Mouse (Mus musculus): ENCODE measurements at regions not wholly inside any gene's neighbourhood (a gene's known extent, or its start where the extent isn't known, plus 50 kb on each side); places are given as distances from the start of the nearest gene placed in this dataset.

DNA sequence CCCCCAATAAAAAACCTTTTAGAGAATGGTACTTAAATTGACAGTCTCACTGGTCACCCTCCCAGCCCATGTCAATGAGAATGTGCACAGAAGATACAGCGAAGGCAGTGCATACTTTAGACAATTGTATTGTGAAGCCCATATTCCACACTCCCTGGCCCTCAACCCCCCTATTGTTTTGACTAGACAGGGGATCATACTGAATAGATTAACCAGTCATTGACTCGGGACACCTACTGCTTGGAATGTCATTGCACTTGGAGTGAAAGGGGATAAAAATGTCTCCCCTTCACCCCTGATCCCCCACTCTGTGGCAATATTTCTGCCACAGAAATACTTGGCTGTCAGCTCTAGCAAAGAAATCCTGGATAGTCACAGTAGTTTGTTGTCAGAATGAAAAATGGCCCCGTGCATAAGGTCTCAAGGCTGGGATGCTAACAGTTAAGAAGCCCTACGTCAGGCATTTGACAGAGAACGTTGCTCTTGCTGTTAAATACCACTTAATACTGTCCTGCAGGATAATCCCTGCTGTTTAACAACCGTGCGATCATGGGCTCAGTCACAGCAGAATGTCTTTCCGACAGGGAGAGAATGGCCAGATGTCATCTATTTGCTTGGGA, 644.5 kb upstream of the Sox9 start:
- TF ChIP-seq CTCF (IDR thresholded peaks at IDR 0.05; ENCODE audit: low read depth) (no peak), EP300 (IDR thresholded peaks at IDR 0.05; ENCODE audit: low read depth) (no peak)

Measured in liver, embryonic 14.5 days (tissue).